ENCODE assay signal across 10 mouse cellular contexts in the genomic region with DNA sequence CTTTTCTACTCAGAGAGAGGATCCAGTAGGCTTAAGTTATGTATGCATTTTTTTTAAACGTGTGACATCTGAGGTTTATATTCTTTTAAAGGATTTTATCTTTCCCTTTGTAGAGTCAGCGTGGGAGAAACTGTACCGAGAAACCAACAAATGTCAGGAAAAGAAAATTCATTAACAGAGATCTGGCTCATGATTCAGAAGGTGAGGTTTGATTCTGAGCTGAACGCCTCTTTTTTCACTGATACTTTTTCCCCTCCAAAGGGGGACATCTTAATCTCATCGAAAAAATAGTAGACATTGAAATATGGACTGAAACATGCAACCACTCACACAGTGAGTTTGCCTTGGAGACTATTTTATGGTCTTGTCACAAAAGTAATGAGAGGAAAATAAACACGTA. TPM values are rescaled to one million over a fixed set of nuclear protein-coding genes. Genes with fewer than 3 reads are reported as not detected.
DNase-seq lines count a peak whose midpoint lies in the region; ATAC-seq and TF ChIP-seq lines count a peak whose summit lies in the region.
"Had no signal": no experiment of that assay in that cellular context is flagged by ENCODE, and none has a peak within 500 bp of the region (broad histone marks: within the 10 kb centered on the region; RNA-seq: fewer than 3 reads in every experiment).

No protein-coding gene starts in this region.

- peak overlapping the region; percentile 73; the same call in 1 of the 2 replicates for H3K9ac ChIP-seq in embryonic facial prominence, embryonic 13.5 days
- H3K9ac ChIP-seq in hindbrain, embryonic 15.5 days: no peak overlapping the region
- H3K9ac ChIP-seq in midbrain, postnatal 0 days (replicated peaks; ENCODE audit: low read length, poor library complexity, severe bottlenecking): no peak overlapping the region; the same call in 1 of the 2 replicates

- no peak for TF ChIP-seq CTCF in kidney, adult 2 months (conservative IDR thresholded peaks at IDR 0.05; ENCODE audit: insufficient read depth, insufficient read length, low read depth, low read length)
- TF ChIP-seq CTCF in midbrain, postnatal 0 days (IDR thresholded peaks at IDR 0.05): no peak

- TF ChIP-seq POLR2A in kidney, adult 2 months (IDR thresholded peaks at IDR 0.05; ENCODE audit: low read depth, low read length): no peak

- no peaks in the 10 kb centered on the region for H3K4me1 ChIP-seq in kidney, adult 2 months (ENCODE audit: control insufficient read depth, insufficient read depth, low read length)
- H3K4me1 ChIP-seq in embryonic facial prominence, embryonic 13.5 days: peaks cover 8% of the 10 kb centered on the region; the same call in 1 of the 2 replicates
- H3K4me1 ChIP-seq in hindbrain, embryonic 15.5 days (replicated peaks): peaks cover 17% of the 10 kb centered on the region
- no peaks in the 10 kb centered on the region for H3K4me1 ChIP-seq in midbrain, postnatal 0 days (ENCODE audit: insufficient read depth, low read length)

- 40% methylated on average over 6 of the region's 6 CpGs for WGBS in kidney, adult 2 months
- 46% methylated on average over 6 of the region's 6 CpGs for WGBS in embryonic facial prominence, embryonic 13.5 days
- 54% methylated on average over 6 of the region's 6 CpGs for WGBS in hindbrain, embryonic 15.5 days
- 43% methylated on average over 6 of the region's 6 CpGs for WGBS in midbrain, postnatal 0 days

- no peaks in the 10 kb centered on the region for H3K9me3 ChIP-seq in embryonic facial prominence, embryonic 13.5 days
- no peaks in the 10 kb centered on the region for H3K9me3 ChIP-seq in hindbrain, embryonic 15.5 days
- no peaks in the 10 kb centered on the region for H3K9me3 ChIP-seq in midbrain, postnatal 0 days (ENCODE audit: low read length)

- peak overlapping the region; percentile 77 for H3K4me2 ChIP-seq in embryonic facial prominence, embryonic 13.5 days
- H3K4me2 ChIP-seq in hindbrain, embryonic 15.5 days: peak overlapping the region; percentile 98
- peak overlapping the region; percentile 97 for H3K4me2 ChIP-seq in midbrain, postnatal 0 days (ENCODE audit: low read depth, low read length, poor library complexity, severe bottlenecking)

- no peak for DNase-seq in kidney, adult 2 months
- DNase-seq in kidney, adult 8-10 months: no peak
- no peak for DNase-seq in midbrain, postnatal 0 days (ENCODE audit: low spot score)
- DNase-seq in testis, postnatal 10 days (ENCODE audit: low spot score): no peak
- DNase-seq in Muller cell, postnatal 12 days (ENCODE audit: inconsistent ontology term): no peak
- DNase-seq in testis, postnatal 14 days (ENCODE audit: low spot score): no peak
- DNase-seq: liver; thymus, adult 18-20 months had no signal

- no peaks in the 10 kb centered on the region for H3K36me3 ChIP-seq in kidney, adult 2 months (ENCODE audit: control insufficient read depth, insufficient read depth, low read length)
- H3K36me3 ChIP-seq in embryonic facial prominence, embryonic 13.5 days: no peaks in the 10 kb centered on the region
- H3K36me3 ChIP-seq in hindbrain, embryonic 15.5 days: no peaks in the 10 kb centered on the region
- H3K36me3 ChIP-seq in midbrain, postnatal 0 days (ENCODE audit: insufficient read depth, low read length): no peaks in the 10 kb centered on the region

- peak overlapping the region; percentile 53 for H3K4me3 ChIP-seq in kidney, adult 2 months (ENCODE audit: insufficient read depth, low read depth, low read length)
- peak overlapping the region; percentile 63 for H3K4me3 ChIP-seq in embryonic facial prominence, embryonic 13.5 days
- H3K4me3 ChIP-seq in hindbrain, embryonic 15.5 days: peak overlapping the region; percentile 67
- H3K4me3 ChIP-seq in midbrain, postnatal 0 days (ENCODE audit: low read depth, low read length): peak overlapping the region; percentile 57; the same call in 1 of the 2 replicates

- H3K27me3 ChIP-seq in kidney, adult 2 months (replicated peaks; ENCODE audit: control insufficient read depth, insufficient read depth, low read length): no peaks in the 10 kb centered on the region
- H3K27me3 ChIP-seq in embryonic facial prominence, embryonic 13.5 days: no peaks in the 10 kb centered on the region
- 0 out of 2 replicates have a peak, but pooled peaks cover 3% of the 10 kb centered on the region for H3K27me3 ChIP-seq in hindbrain, embryonic 15.5 days
- no peaks in the 10 kb centered on the region for H3K27me3 ChIP-seq in midbrain, postnatal 0 days (ENCODE audit: insufficient read depth, low read length)

- ATAC-seq in embryonic facial prominence, embryonic 13.5 days (ENCODE audit: insufficient number of reproducible peaks, insufficient read depth, low FRiP score, low TSS enrichment, low read depth): no peak
- no peak for ATAC-seq in hindbrain, embryonic 15.5 days (ENCODE audit: low FRiP score, low read depth)
- ATAC-seq in midbrain, postnatal 0 days (ENCODE audit: low FRiP score): no peak

- H3K27ac ChIP-seq in kidney, adult 2 months (ENCODE audit: insufficient read depth, low read depth, low read length): no peak overlapping the region
- H3K27ac ChIP-seq in embryonic facial prominence, embryonic 13.5 days: no peak overlapping the region
- H3K27ac ChIP-seq in hindbrain, embryonic 15.5 days (replicated peaks): no peak overlapping the region
- no peak overlapping the region for H3K27ac ChIP-seq in midbrain, postnatal 0 days (ENCODE audit: low read depth, low read length)

RNA-seq across cellular contexts. Expression of gene Etv1, which starts 2.5 kb away (rescaled TPM):
- polyA plus RNA-seq in kidney, adult 2 months (2012; rRNA removed): 8.1 and 9.2 TPM in 2 replicates
- polyA plus RNA-seq in embryonic facial prominence, embryonic 13.5 days (2015; fragmentation: Nextera tagmentation; extraction: Ambion mirVana): 13.4 and 15.1 TPM in 2 replicates
- polyA plus RNA-seq in hindbrain, embryonic 15.5 days (2015; fragmentation: Nextera tagmentation; extraction: Ambion mirVana): 23.6 and 32.5 TPM in 2 replicates
- 16.6 and 22.3 TPM in 2 replicates for total RNA-seq in midbrain, postnatal 0 days (2014; rRNA removed)
- polyA plus RNA-seq in midbrain, postnatal 0 days (2015; fragmentation: Nextera tagmentation; extraction: Ambion mirVana): 23.3 and 24.0 TPM in 2 replicates
